Mouse (Mus musculus): ENCODE results near the gene Kif17. TPM values are rescaled to one million over a fixed set of nuclear protein-coding genes. Genes with fewer than 3 reads are reported as not detected.

Kif17 gene
- polyA plus RNA-seq, 1 experiment from 2014 or later, result 4.3 TPM

DNA sequence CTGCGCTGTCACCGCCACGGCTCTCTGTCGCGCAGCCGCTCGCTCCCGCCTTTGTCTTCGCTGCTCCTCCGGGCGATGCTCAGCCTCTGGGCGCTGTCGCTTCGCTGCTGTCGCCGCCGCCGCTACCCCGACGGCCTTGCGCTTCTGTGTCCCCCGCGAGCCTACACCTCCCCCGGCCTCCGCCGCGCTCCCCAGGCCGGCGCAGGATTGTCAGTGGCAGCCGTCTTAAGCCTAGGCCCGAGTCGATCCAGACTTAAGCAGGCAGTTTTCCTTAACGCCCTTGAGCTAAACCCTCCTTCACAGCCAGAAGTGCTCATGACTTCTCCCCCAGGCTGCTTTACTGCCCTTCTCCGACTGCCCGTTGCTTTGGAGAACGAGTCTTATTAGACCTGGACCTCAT, 32.8 kb upstream of the Kif17 start:
- Histone ChIP-seq H3K27ac (ENCODE audit: low read depth, low read length) (peak overlapping the region; percentile 100), H3K9me3 (ENCODE audit: control insufficient read depth, low read length) (no peaks in the 10 kb centered on the region), H3K4me3 (ENCODE audit: low read depth, low read length) (peak overlapping the region; percentile 79), H3K9ac (replicated peaks; ENCODE audit: low read depth, low read length) (peak overlapping the region; percentile 97), H3K36me3 (ENCODE audit: control insufficient read depth, insufficient read depth, low read length) (peaks cover 5% of the 10 kb centered on the region; the same call in 1 of the 2 replicates), H3K27me3 (ENCODE audit: control insufficient read depth, insufficient read depth, low read length) (no peaks in the 10 kb centered on the region), H3K4me1 (ENCODE audit: control insufficient read depth, insufficient read depth, low read length) (peaks cover 23% of the 10 kb centered on the region), H3K4me2 (ENCODE audit: low read depth, low read length) (peak overlapping the region; percentile 66)
- under 1% methylated on average over 35 of the region's 36 CpGs for WGBS
- ATAC-seq (ENCODE audit: low read depth), result 0 out of 2 replicates have a peak, but pooled peaks have one; percentile 3

- Histone ChIP-seq H3K27me3 (ENCODE audit: control insufficient read depth, insufficient read depth, low read length) (no peaks in the 10 kb centered on the region), H3K4me1 (ENCODE audit: control insufficient read depth, insufficient read depth, low read length) (peaks cover 23% of the 10 kb centered on the region), H3K9me3 (ENCODE audit: control insufficient read depth, low read length) (no peaks in the 10 kb centered on the region), H3K27ac (ENCODE audit: low read depth, low read length) (no peak overlapping the region), H3K4me2 (ENCODE audit: low read depth, low read length) (peak overlapping the region; percentile 66), H3K4me3 (ENCODE audit: low read depth, low read length) (peak overlapping the region; percentile 79), H3K36me3 (ENCODE audit: control insufficient read depth, insufficient read depth, low read length) (peaks cover 12% of the 10 kb centered on the region), H3K9ac (replicated peaks; ENCODE audit: low read depth, low read length) (peak overlapping the region; percentile 97; the same call in 1 of the 2 replicates)
- no peak for ATAC-seq (ENCODE audit: low read depth)
- WGBS, result 81% methylated on average over 11 of the region's 11 CpGs
These were observed 32.1 kb upstream of the Kif17 start for GRCm38 (mm10) chr4:138217951-138218685.

DNA sequence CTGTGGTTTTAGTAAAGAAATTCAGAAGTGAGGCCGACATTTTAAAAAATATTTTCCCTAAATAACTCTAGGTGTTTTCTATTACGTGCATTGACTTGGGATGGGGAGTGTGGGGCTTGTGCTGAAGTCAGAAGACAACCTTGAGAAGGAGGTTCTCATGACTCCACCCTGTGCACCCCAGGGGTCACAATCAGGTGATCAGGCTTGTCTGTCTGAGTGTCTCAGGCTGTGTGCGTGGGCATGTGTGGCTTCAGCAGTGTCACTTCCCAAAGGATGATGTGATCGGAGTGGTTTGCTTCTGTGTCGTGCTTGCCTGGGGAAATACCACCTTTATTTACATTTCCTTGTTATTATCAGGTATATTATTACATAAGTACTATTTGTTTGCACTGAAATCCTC, 30.9 kb upstream of the Kif17 start:
- no peak overlapping the region for H3K4me3 ChIP-seq (ENCODE audit: low read depth, low read length)
- peaks cover 24% of the 10 kb centered on the region for H3K36me3 ChIP-seq (ENCODE audit: control insufficient read depth, insufficient read depth, low read length)
- H3K4me2 ChIP-seq (ENCODE audit: low read depth, low read length), result no peak overlapping the region
- no peak for ATAC-seq (ENCODE audit: low read depth)
- H3K9me3 ChIP-seq (ENCODE audit: control insufficient read depth, low read length), result no peaks in the 10 kb centered on the region
- 89% methylated on average over 5 of the region's 5 CpGs for WGBS
- no peak overlapping the region for H3K27ac ChIP-seq (ENCODE audit: low read depth, low read length)
- peaks cover 23% of the 10 kb centered on the region for H3K4me1 ChIP-seq (ENCODE audit: control insufficient read depth, insufficient read depth, low read length)
- no peak overlapping the region for H3K9ac ChIP-seq (replicated peaks; ENCODE audit: low read depth, low read length)
- no peaks in the 10 kb centered on the region for H3K27me3 ChIP-seq (ENCODE audit: control insufficient read depth, insufficient read depth, low read length)

DNA sequence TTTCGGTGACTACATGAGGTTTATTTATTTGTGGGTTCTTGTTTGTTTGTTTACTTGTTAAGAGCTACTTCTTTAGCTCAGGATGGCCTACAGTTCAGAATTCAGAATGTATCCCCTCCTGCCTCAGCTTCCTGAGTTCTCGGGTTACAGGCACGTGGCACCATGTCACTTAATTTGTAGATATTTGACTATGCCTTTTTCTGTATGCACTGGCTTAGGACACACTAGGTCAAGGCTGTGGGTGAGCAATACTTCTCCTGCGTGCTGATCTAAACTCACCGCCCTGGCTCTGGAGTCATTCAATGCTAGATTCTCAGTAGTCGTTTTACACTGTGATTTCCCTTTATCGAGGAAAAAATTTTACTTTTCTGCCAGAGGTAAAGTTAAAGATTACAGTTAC, 29.5 kb upstream of the Kif17 start:
- Histone ChIP-seq H3K4me3 (ENCODE audit: low read depth, low read length) (no peak overlapping the region), H3K27me3 (ENCODE audit: control insufficient read depth, insufficient read depth, low read length) (no peaks in the 10 kb centered on the region), H3K27ac (ENCODE audit: low read depth, low read length) (no peak overlapping the region), H3K36me3 (ENCODE audit: control insufficient read depth, insufficient read depth, low read length) (peaks cover 32% of the 10 kb centered on the region), H3K9me3 (ENCODE audit: control insufficient read depth, low read length) (no peaks in the 10 kb centered on the region), H3K4me2 (ENCODE audit: low read depth, low read length) (no peak overlapping the region), H3K4me1 (ENCODE audit: control insufficient read depth, insufficient read depth, low read length) (peaks cover 19% of the 10 kb centered on the region), H3K9ac (replicated peaks; ENCODE audit: low read depth, low read length) (no peak overlapping the region)
- 89% methylated on average over 7 of the region's 7 CpGs for WGBS
- no peak for ATAC-seq (ENCODE audit: low read depth)

- H3K36me3 ChIP-seq (ENCODE audit: control insufficient read depth, insufficient read depth, low read length), result peaks cover 38% of the 10 kb centered on the region
- ATAC-seq (ENCODE audit: low read depth), result no peak
- WGBS, result 91% methylated on average over 5 of the region's 5 CpGs
These were observed 28.8 kb upstream of the Kif17 start for GRCm38 (mm10) chr4:138221406-138221805.

DNA sequence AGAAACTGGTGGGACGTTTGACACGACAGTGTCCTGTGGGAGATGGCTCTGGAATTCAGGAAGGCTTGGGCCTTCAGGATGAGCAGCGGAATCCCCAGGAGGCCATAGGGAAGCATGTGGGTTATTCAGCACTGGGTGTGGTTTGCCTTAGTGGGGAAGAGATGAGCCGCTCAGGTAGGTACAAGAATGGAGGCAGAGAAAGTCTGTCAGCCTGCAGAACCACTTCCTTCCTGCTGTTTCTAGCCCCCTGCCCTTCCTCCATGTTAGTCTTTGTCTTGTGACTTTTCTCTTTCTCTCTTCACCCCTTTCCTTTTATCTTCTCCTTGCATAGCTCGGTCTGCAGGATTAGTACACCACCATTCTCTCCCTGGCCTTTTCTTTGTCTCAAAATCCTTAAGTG, 27.8 kb upstream of the Kif17 start:
- Histone ChIP-seq H3K4me2 (ENCODE audit: low read depth, low read length) (no peak overlapping the region), H3K36me3 (ENCODE audit: control insufficient read depth, insufficient read depth, low read length) (peaks cover 46% of the 10 kb centered on the region), H3K27me3 (ENCODE audit: control insufficient read depth, insufficient read depth, low read length) (no peaks in the 10 kb centered on the region), H3K9ac (replicated peaks; ENCODE audit: low read depth, low read length) (no peak overlapping the region), H3K4me1 (ENCODE audit: control insufficient read depth, insufficient read depth, low read length) (peaks cover 18% of the 10 kb centered on the region), H3K9me3 (ENCODE audit: control insufficient read depth, low read length) (no peaks in the 10 kb centered on the region), H3K27ac (ENCODE audit: low read depth, low read length) (no peak overlapping the region), H3K4me3 (ENCODE audit: low read depth, low read length) (no peak overlapping the region)
- 89% methylated on average over 5 of the region's 5 CpGs for WGBS
- ATAC-seq (ENCODE audit: low read depth), result no peak

More at GRCm38 (mm10) chr4:138221406-138221805, 28.8 kb upstream of the Kif17 start:
- Histone ChIP-seq H3K4me1 (ENCODE audit: control insufficient read depth, insufficient read depth, low read length) (peaks cover 18% of the 10 kb centered on the region), H3K4me3 (ENCODE audit: low read depth, low read length) (no peak overlapping the region), H3K4me2 (ENCODE audit: low read depth, low read length) (no peak overlapping the region), H3K9me3 (ENCODE audit: control insufficient read depth, low read length) (no peaks in the 10 kb centered on the region), H3K9ac (replicated peaks; ENCODE audit: low read depth, low read length) (no peak overlapping the region), H3K27ac (ENCODE audit: low read depth, low read length) (no peak overlapping the region), H3K27me3 (ENCODE audit: control insufficient read depth, insufficient read depth, low read length) (no peaks in the 10 kb centered on the region)

DNA sequence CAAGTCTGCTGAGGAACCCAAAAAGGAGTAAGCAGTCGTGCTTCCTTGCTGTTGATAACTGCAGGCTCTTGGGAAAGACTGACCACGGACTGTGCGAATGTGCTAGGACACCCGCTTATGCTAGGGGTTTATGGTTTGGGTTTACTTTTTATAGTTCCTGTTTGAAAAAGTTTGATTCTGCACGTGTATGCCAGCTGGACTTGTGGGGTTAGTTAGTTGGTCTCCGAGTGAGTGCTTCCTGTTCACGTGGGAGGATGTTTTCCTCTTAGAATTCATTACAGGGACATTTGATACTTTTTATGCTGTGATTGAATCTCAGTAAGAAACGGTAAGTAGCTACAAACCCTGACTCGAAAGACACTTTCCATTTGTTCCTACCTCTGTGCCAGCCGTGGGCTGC, 26.6 kb upstream of the Kif17 start:
- no peaks in the 10 kb centered on the region for H3K9me3 ChIP-seq (ENCODE audit: control insufficient read depth, low read length)
- H3K27me3 ChIP-seq (ENCODE audit: control insufficient read depth, insufficient read depth, low read length), result no peaks in the 10 kb centered on the region
- ATAC-seq (ENCODE audit: low read depth), result no peak
- no peak overlapping the region for H3K9ac ChIP-seq (replicated peaks; ENCODE audit: low read depth, low read length)
- peaks cover 9% of the 10 kb centered on the region for H3K4me1 ChIP-seq (ENCODE audit: control insufficient read depth, insufficient read depth, low read length)
- peaks cover 56% of the 10 kb centered on the region for H3K36me3 ChIP-seq (ENCODE audit: control insufficient read depth, insufficient read depth, low read length)
- 88% methylated on average over 10 of the region's 10 CpGs for WGBS
- no peak overlapping the region for H3K27ac ChIP-seq (ENCODE audit: low read depth, low read length)
- H3K4me3 ChIP-seq (ENCODE audit: low read depth, low read length), result no peak overlapping the region
- no peak overlapping the region for H3K4me2 ChIP-seq (ENCODE audit: low read depth, low read length)

- no peak overlapping the region for H3K27ac ChIP-seq (ENCODE audit: low read depth, low read length)
These were observed 3.2 kb upstream of the Kif17 start for GRCm38 (mm10) chr4:138246756-138247665.

DNA sequence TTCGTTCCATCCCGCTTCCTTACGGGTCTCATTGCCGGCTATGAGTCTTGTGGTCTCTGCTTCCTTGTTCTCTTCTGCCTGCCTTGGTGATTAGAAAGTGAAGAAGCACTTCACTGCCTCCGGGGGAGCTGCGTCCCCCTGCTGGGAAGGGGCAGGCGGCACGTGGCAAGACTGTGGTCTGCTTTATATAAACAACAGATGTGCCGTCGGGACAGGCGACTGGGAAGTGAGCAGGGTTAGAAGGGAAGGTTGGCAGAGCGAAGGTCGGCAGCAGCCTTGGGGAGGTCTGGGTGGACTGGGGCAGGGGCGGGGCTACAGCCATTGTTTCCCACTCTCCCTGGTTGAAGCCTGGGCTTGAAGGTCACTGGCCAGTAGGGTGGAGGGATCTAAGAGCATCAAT, 1.6 kb downstream of the Kif17 start:
- peak overlapping the region; percentile 53 for H3K9ac ChIP-seq (replicated peaks; ENCODE audit: low read depth, low read length)
- H3K4me1 ChIP-seq (ENCODE audit: control insufficient read depth, insufficient read depth, low read length), result peaks cover 24% of the 10 kb centered on the region
- ATAC-seq (ENCODE audit: low read depth), result no peak
- H3K27me3 ChIP-seq (ENCODE audit: control insufficient read depth, insufficient read depth, low read length), result no peaks in the 10 kb centered on the region
- H3K27ac ChIP-seq (ENCODE audit: low read depth, low read length), result peak overlapping the region; percentile 44; the same call in 1 of the 2 replicates
- 1% methylated on average over 14 of the region's 14 CpGs for WGBS
- H3K4me2 ChIP-seq (ENCODE audit: low read depth, low read length), result peak overlapping the region; percentile 89
- H3K36me3 ChIP-seq (ENCODE audit: control insufficient read depth, insufficient read depth, low read length), result no peaks in the 10 kb centered on the region
- peak overlapping the region; percentile 57 for H3K4me3 ChIP-seq (ENCODE audit: low read depth, low read length)
- no peaks in the 10 kb centered on the region for H3K9me3 ChIP-seq (ENCODE audit: control insufficient read depth, low read length)

More at GRCm38 (mm10) chr4:138246756-138247665, 3.2 kb upstream of the Kif17 start:
- no peaks in the 10 kb centered on the region for H3K27me3 ChIP-seq (ENCODE audit: control insufficient read depth, insufficient read depth, low read length)
- 61% methylated on average over 27 of the region's 27 CpGs for WGBS
- H3K4me2 ChIP-seq (ENCODE audit: low read depth, low read length), result no peak overlapping the region
- ATAC-seq (ENCODE audit: low read depth), result no peak
- no peaks in the 10 kb centered on the region for H3K9me3 ChIP-seq (ENCODE audit: control insufficient read depth, low read length)
- peaks cover 18% of the 10 kb centered on the region for H3K4me1 ChIP-seq (ENCODE audit: control insufficient read depth, insufficient read depth, low read length)
- no peak overlapping the region for H3K9ac ChIP-seq (replicated peaks; ENCODE audit: low read depth, low read length)
- no peak overlapping the region for H3K4me3 ChIP-seq (ENCODE audit: low read depth, low read length)
- H3K36me3 ChIP-seq (ENCODE audit: control insufficient read depth, insufficient read depth, low read length), result peaks cover 28% of the 10 kb centered on the region

Measured in neural tube, embryonic 14.5 days (tissue).